Mouse (Mus musculus): ENCODE measurements at regions not wholly inside any gene's neighbourhood (a gene's known extent, or its start where the extent isn't known, plus 50 kb on each side); places are given as distances from the start of the nearest gene placed in this dataset.

GRCm38 (mm10) chr12:110087812-110088211 is 191.1 kb upstream of the Dio3 start:
- Histone ChIP-seq H3K27ac (ENCODE audit: insufficient read depth, low read depth) (no peak overlapping the region), H3K79me2 (replicated peaks; ENCODE audit: control insufficient read depth, extremely low read depth, insufficient read depth, poor library complexity, severe bottlenecking) (no peaks in the 10 kb centered on the region), H3K4me1 (ENCODE audit: control insufficient read depth in 1 of 2, insufficient read depth in 2 of 2) (no peaks in the 10 kb centered on the region), H3K4me3 (replicated peaks in 1 of 3; ENCODE audit: low read depth in 2 of 3, low read length in 2 of 3, poor library complexity in 1 of 3) (no peak overlapping the region), H3K9ac (ENCODE audit: insufficient read depth, low read depth) (no peak overlapping the region), H3K4me2 (ENCODE audit: insufficient read depth, low read depth, poor library complexity, severe bottlenecking) (no peak overlapping the region), H3K36me3 (replicated peaks in 1 of 2; ENCODE audit: control insufficient read depth in 1 of 2, insufficient read depth in 1 of 2, low read length in 1 of 2) (no peaks in the 10 kb centered on the region), H3K27me3 (replicated peaks) (no peaks in the 10 kb centered on the region), H3K9me3 (replicated peaks; ENCODE audit: low read length) (peaks cover 86% of the 10 kb centered on the region)
- in situ Hi-C loops (cut with MboI; ENCODE audit: low pct_ligation_motif_present, low pct_unique_long_range_greater_than_20kb, low sequenced_read_pairs): no loop called here
- dilution Hi-C loops (cut with MboI; ENCODE audit: extremely low pct_ligation_motif_present, extremely low pct_unique_long_range_greater_than_20kb, low sequenced_read_pairs): no loop called here
- DNase-seq (ENCODE audit: extremely low read depth): no peak
- no peak for TF ChIP-seq RAD21 (IDR thresholded peaks at IDR 0.05; ENCODE audit: low read depth, low read length)
- TF ChIP-seq MEF2A (IDR thresholded peaks at IDR 0.05; ENCODE audit: borderline replicate concordance, low read depth, low read length): no peak
- no peak for TF ChIP-seq PAX5 (IDR thresholded peaks at IDR 0.05; ENCODE audit: low read length)
- no peak for TF ChIP-seq EP300 (IDR thresholded peaks at IDR 0.05; ENCODE audit: low read length)
- no peak for TF ChIP-seq SIN3A (IDR thresholded peaks at IDR 0.05; ENCODE audit: low read length)
- TF ChIP-seq CHD1 (IDR thresholded peaks at IDR 0.05; ENCODE audit: low read depth, low read length): no peak
- no peak for TF ChIP-seq ZC3H11A (IDR thresholded peaks at IDR 0.05; ENCODE audit: low read depth, low read length)
- no peak for TF ChIP-seq IRF4 (IDR thresholded peaks at IDR 0.05; ENCODE audit: low read depth, low read length)
- no peak for TF ChIP-seq JUND (conservative IDR thresholded peaks at IDR 0.05; ENCODE audit: low read depth, low read length)
- TF ChIP-seq POLR2A (IDR thresholded peaks at IDR 0.05; ENCODE audit: low read depth, low read length): no peak
- no peak for TF ChIP-seq MAFK (IDR thresholded peaks at IDR 0.05; ENCODE audit: insufficient replicate concordance, low read length)
- TF ChIP-seq POLR2AphosphoS2 (IDR thresholded peaks at IDR 0.05; ENCODE audit: low read depth, low read length): no peak
- no peak for TF ChIP-seq MAX (IDR thresholded peaks at IDR 0.05; ENCODE audit: low read length)
- no peak for TF ChIP-seq KAT2A (IDR thresholded peaks at IDR 0.05; ENCODE audit: insufficient replicate concordance, low read length)

- in situ Hi-C loops (cut with MboI; ENCODE audit: low pct_ligation_motif_present, low pct_unique_long_range_greater_than_20kb, low sequenced_read_pairs): no loop called here
Measured at GRCm38 (mm10) chr12:110102186-110102585, 176.7 kb upstream of the Dio3 start.

More at GRCm38 (mm10) chr12:110102186-110102585, 176.7 kb upstream of the Dio3 start:
- Histone ChIP-seq H3K27me3 (replicated peaks) (no peaks in the 10 kb centered on the region), H3K4me3 (replicated peaks in 1 of 3; ENCODE audit: low read depth in 2 of 3, low read length in 2 of 3, poor library complexity in 1 of 3) (no peak overlapping the region), H3K27ac (ENCODE audit: insufficient read depth, low read depth) (no peak overlapping the region), H3K79me2 (replicated peaks; ENCODE audit: control insufficient read depth, extremely low read depth, insufficient read depth, poor library complexity, severe bottlenecking) (no peaks in the 10 kb centered on the region), H3K9ac (ENCODE audit: insufficient read depth, low read depth) (no peak overlapping the region), H3K9me3 (replicated peaks; ENCODE audit: low read length) (peaks cover 53% of the 10 kb centered on the region), H3K4me1 (ENCODE audit: control insufficient read depth in 1 of 2, insufficient read depth in 2 of 2) (no peaks in the 10 kb centered on the region), H3K36me3 (replicated peaks in 1 of 2; ENCODE audit: control insufficient read depth in 1 of 2, insufficient read depth in 1 of 2, low read length in 1 of 2) (no peaks in the 10 kb centered on the region), H3K4me2 (ENCODE audit: insufficient read depth, low read depth, poor library complexity, severe bottlenecking) (no peak overlapping the region)
- no peak for DNase-seq (ENCODE audit: extremely low read depth)
- TF ChIP-seq CHD2 (IDR thresholded peaks at IDR 0.05; ENCODE audit: low read length) (no peak), SIN3A (IDR thresholded peaks at IDR 0.05; ENCODE audit: low read length) (no peak), TCF12 (IDR thresholded peaks at IDR 0.05; ENCODE audit: low read depth, low read length) (no peak), ETS1 (conservative IDR thresholded peaks at IDR 0.05; ENCODE audit: low read depth, low read length) (no peak), HCFC1 (IDR thresholded peaks at IDR 0.05; ENCODE audit: low read depth, low read length) (no peak)
- dilution Hi-C loops (cut with MboI; ENCODE audit: extremely low pct_ligation_motif_present, extremely low pct_unique_long_range_greater_than_20kb, low sequenced_read_pairs): no loop called here

All from CH12.LX (cell line).